Mouse (Mus musculus) B cell, adult (primary cell): ENCODE data around the gene Klk10. TPM values are rescaled to one million over a fixed set of nuclear protein-coding genes. Genes with fewer than 3 reads are reported as not detected.

Experiments used
- total RNA-seq: library from RNA; stranded (reverse); gene quantifications from 4 replicates; pipeline ENCODE4 v1.2.4, GENCODE M21; 2023; ENCODE audit not compliant: inconsistent age

Klk10 gene
- total RNA-seq, result not detected in 4 replicates

GRCm38 (mm10) chr7:43780746-43781145 is at the start of gene Klk10:
Gene Klk10, plus strand, starts transcription at chr7:43781035.

GRCm38 (mm10) chr7:43768597-43768996 is 12.2 kb upstream of the Klk10 start, which contains the start of gene Klk12:
Gene Klk12, plus strand, starts transcription at chr7:43768897.

GRCm38 (mm10) chr7:43774364-43774763 is 6.5 kb upstream of the Klk10 start, which contains the start of gene Klk11:
Gene Klk11, plus strand, starts transcription at chr7:43774604.

GRCm38 (mm10) chr7:43791591-43791990 is 10.8 kb downstream of the Klk10 start, which contains the start of gene Klk9:
Gene Klk9, plus strand, starts transcription at chr7:43791891.

GRCm38 (mm10) chr7:43797333-43797769 is 16.5 kb downstream of the Klk10 start, which contains the start of gene Klk8:
Gene Klk8, plus strand, starts transcription at chr7:43797577.

GRCm38 (mm10) chr7:43810994-43811393 is 30.2 kb downstream of the Klk10 start, which contains the start of gene Klk7:
Gene Klk7, plus strand, starts transcription at chr7:43811294.

GRCm38 (mm10) chr7:43824199-43824598 is 43.4 kb downstream of the Klk10 start, which contains the start of gene Klk6:
Gene Klk6, plus strand, starts transcription at chr7:43824499.

Other genes starting within 250 kb of the Klk10 start
- 1.7 to 3.5 TPM (median 2.3 TPM) in 4 replicates for gene Cd33, start 236.6 kb upstream of the Klk10 start, total RNA-seq
- gene Zfp658, start 218.8 kb upstream of the Klk10 start, total RNA-seq, result 1.9 to 2.5 TPM (median 2.5 TPM) in 4 replicates
- gene Zfp719, start 201.4 kb upstream of the Klk10 start, total RNA-seq, result 8.9 to 14.1 TPM (median 10.7 TPM) in 4 replicates
- gene Zfp819, start 173.9 kb upstream of the Klk10 start, total RNA-seq, result not detected in 4 replicates
- not detected in 4 replicates for gene Ceacam18, start 146.3 kb upstream of the Klk10 start, total RNA-seq
- gene Siglece, start 120.9 kb upstream of the Klk10 start, total RNA-seq, result 1.7 to 2.6 TPM (median 2.1 TPM) in 4 replicates
- gene Ctu1, start 109.0 kb upstream of the Klk10 start, total RNA-seq, result 5.3 to 7.2 TPM (median 6.0 TPM) in 4 replicates
- not detected in 4 replicates for gene Klk14, start 90.6 kb upstream of the Klk10 start, total RNA-seq
- gene Klk13, start 68.5 kb upstream of the Klk10 start, total RNA-seq, result not detected in 4 replicates
- not detected in 4 replicates for gene Klk12, start 12.1 kb upstream of the Klk10 start, total RNA-seq
- not detected in 4 replicates for gene Klk11, start 6.4 kb upstream of the Klk10 start, total RNA-seq
- not detected in 4 replicates for gene Klk9, start 10.9 kb downstream of the Klk10 start, total RNA-seq
- gene Klk8, start 16.5 kb downstream of the Klk10 start, total RNA-seq, result 1.1 to 6.0 TPM (median 4.7 TPM) in 4 replicates
- gene Klk7, start 30.3 kb downstream of the Klk10 start, total RNA-seq, result not detected in 4 replicates
- gene Klk6, start 43.5 kb downstream of the Klk10 start, total RNA-seq, result not detected in 4 replicates
- not detected in 4 replicates for gene Klk5, start 60.9 kb downstream of the Klk10 start, total RNA-seq
- gene Klk4, start 100.1 kb downstream of the Klk10 start, total RNA-seq, result not detected in 4 replicates
- gene Klk15, start 152.7 kb downstream of the Klk10 start, total RNA-seq, result not detected in 4 replicates
- not detected in 4 replicates for gene Klk1b8, start 169.6 kb downstream of the Klk10 start, total RNA-seq
- not detected in 4 replicates for gene Klk1b1, start 185.7 kb downstream of the Klk10 start, total RNA-seq
- not detected in 4 replicates for gene Klk1b9, start 195.0 kb downstream of the Klk10 start, total RNA-seq
- not detected in 4 replicates for gene Klk1b11, start 214.8 kb downstream of the Klk10 start, total RNA-seq
- gene Klk1b26, start 231.1 kb downstream of the Klk10 start, total RNA-seq, result not detected in 4 replicates